Mouse (Mus musculus) lung, adult 2 months (tissue): Measurements from ENCODE around the gene 1700088E04Rik. TPM values are rescaled to one million over a fixed set of nuclear protein-coding genes. Genes with fewer than 3 reads are reported as not detected.
A peak's percentile ranks its signal among the peaks of the same experiment; 100 is the strongest.

Experiments used
- DNase-seq: peaks from one replicate; pipeline ENCODE4 v3.0.0; 2022
- H3K4me1 ChIP-seq: fragments of 200-500 bp; 2 replicates; pipeline ENCODE4 v1.6.1; 2011; ENCODE audit warnings: low read length; ENCODE audit not compliant: control insufficient read depth, insufficient read depth
- H3K4me3 ChIP-seq: fragments of 200-500 bp; replicated peaks from 2 replicates; pipeline ENCODE3; 2011; ENCODE audit warnings: low read depth, mild to moderate bottlenecking, control low read depth, low read length; ENCODE audit errors: extremely low read depth
- CTCF ChIP-seq: fragments of 200-500 bp; IDR thresholded peaks from 2 replicates; pipeline ENCODE4 v1.5.1; 2011; ENCODE audit warnings: mild to moderate bottlenecking, low read length, control low read depth; ENCODE audit not compliant: insufficient read depth
- POLR2A ChIP-seq: fragments of 200-500 bp; IDR thresholded peaks from 2 replicates; pipeline ENCODE4 v1.6.1; 2011; ENCODE audit warnings: low read depth, mild to moderate bottlenecking, control low read depth, low read length, borderline replicate concordance; ENCODE audit errors: extremely low read depth
- WGBS: fragments of 180-500 bp; shearing (Covaris S2); methylation state at CpG from one replicate; pipeline ENCODE4 v1.1.7; 2018; 5-methylcytosine and 5-hydroxymethylcytosine counted together
- polyA plus RNA-seq: library from polyadenylated mRNA; depleted of rRNA; stranded (reverse); fragments of >200 nt; gene quantifications from 2 replicates; pipeline ENCODE4 v1.2.3, GENCODE M21; 2012

The 1700088E04Rik gene
- polyA plus RNA-seq, 1 experiment = 20.8 TPM

GRCm38 (mm10) chr15:79108421-79109320, 32.4 kb downstream of the 1700088E04Rik start, which contains the start of gene Micall1:
TSS of gene Micall1 (plus strand) at chr15:79108898.
- TF ChIP-seq CTCF (no peak), POLR2A (peak; percentile 52; the same call in 1 of the 2 replicates)
- WGBS = 1% methylated on average over 80 of the region's 85 CpGs
- DNase-seq = peak; percentile 75

GRCm38 (mm10) chr15:79107966-79108365, 33.1 kb downstream of the 1700088E04Rik start:
- peaks cover 10% of the 10 kb centered on the region for H3K4me1 ChIP-seq
- TF ChIP-seq CTCF (no peak), POLR2A (no peak)
- no peak for DNase-seq
- H3K4me3 ChIP-seq = no peak overlapping the region
- WGBS = 32% methylated on average over 7 of the region's 7 CpGs

More at GRCm38 (mm10) chr15:79108421-79109320, 32.4 kb downstream of the 1700088E04Rik start, which contains the start of gene Micall1:
- Histone ChIP-seq H3K4me3 (peak within 1 kb of the TSS; percentile 83), H3K4me1 (peaks cover 10% of the 10 kb centered on the region)

GRCm38 (mm10) chr15:79105804-79106203, 35.2 kb downstream of the 1700088E04Rik start:
- 55% methylated on average over 2 of the region's 2 CpGs for WGBS
- TF ChIP-seq POLR2A (no peak), CTCF (no peak)

GRCm38 (mm10) chr15:79103264-79103663, 37.8 kb downstream of the 1700088E04Rik start:
- TF ChIP-seq CTCF (no peak), POLR2A (no peak)
- 85% methylated on average over 10 of the region's 10 CpGs for WGBS
- no peak overlapping the region for H3K4me3 ChIP-seq
- peaks cover 9% of the 10 kb centered on the region for H3K4me1 ChIP-seq
- DNase-seq = no peak

More at GRCm38 (mm10) chr15:79105804-79106203, 35.2 kb downstream of the 1700088E04Rik start:
- peaks cover 6% of the 10 kb centered on the region for H3K4me1 ChIP-seq
- no peak overlapping the region for H3K4me3 ChIP-seq
- no peak for DNase-seq

- Histone ChIP-seq H3K4me1 (peaks cover 18% of the 10 kb centered on the region), H3K4me3 (no peak overlapping the region)
- TF ChIP-seq CTCF (no peak), POLR2A (no peak)
- no peak for DNase-seq
Measured at GRCm38 (mm10) chr15:79101531-79101930, 39.5 kb downstream of the 1700088E04Rik start.

- TF ChIP-seq CTCF (no peak), POLR2A (no peak)
- peaks cover 18% of the 10 kb centered on the region for H3K4me1 ChIP-seq
- 87% methylated on average over 4 of the region's 4 CpGs for WGBS
- no peak for DNase-seq
- H3K4me3 ChIP-seq = no peak overlapping the region
Measured at GRCm38 (mm10) chr15:79100391-79100790, 40.7 kb downstream of the 1700088E04Rik start.

- WGBS = 41% methylated on average over 4 of the region's 4 CpGs
- H3K4me3 ChIP-seq = no peak overlapping the region
- H3K4me1 ChIP-seq = peaks cover 18% of the 10 kb centered on the region
- no peak for TF ChIP-seq CTCF
- no peak for TF ChIP-seq POLR2A
- no peak for DNase-seq
Measured at GRCm38 (mm10) chr15:79099456-79099855, 41.6 kb downstream of the 1700088E04Rik start.

- Histone ChIP-seq H3K4me3 (no peak overlapping the region), H3K4me1 (peaks cover 18% of the 10 kb centered on the region)
- TF ChIP-seq POLR2A (peak; percentile 10; the same call in 1 of the 2 replicates), CTCF (no peak)
- 31% methylated on average over 7 of the region's 7 CpGs for WGBS
- DNase-seq = no peak
Measured at GRCm38 (mm10) chr15:79098868-79099267, 42.2 kb downstream of the 1700088E04Rik start.

- Histone ChIP-seq H3K4me1 (peaks cover 18% of the 10 kb centered on the region), H3K4me3 (no peak overlapping the region)
- 42% methylated on average over 5 of the region's 5 CpGs for WGBS
- DNase-seq = no peak
- TF ChIP-seq POLR2A (no peak), CTCF (no peak)
Measured at GRCm38 (mm10) chr15:79098220-79098619, 42.8 kb downstream of the 1700088E04Rik start.
